Mouse (Mus musculus) liver, adult 2 months (tissue): Measurements from ENCODE around the gene Psg26. TPM values are rescaled to one million over a fixed set of nuclear protein-coding genes. Genes with fewer than 3 reads are reported as not detected.
"Not testable (repeated sequence)": the region's sequence is repeated elsewhere in the genome, so short reads cannot be mapped to it uniquely, and the experiment has no call there.

Source experiments
- DNase-seq: peaks from one replicate; pipeline ENCODE4 v3.0.0-alpha.2; 2011; ENCODE audit warnings: low read depth, low spot score; ENCODE audit errors: extremely low read depth
- H3K27ac ChIP-seq: fragments of 200-500 bp; replicated peaks from 2 replicates; pipeline ENCODE4 v1.5.1; 2012; ENCODE audit warnings: low read depth, mild to moderate bottlenecking, control low read depth, inconsistent platforms, low read length; ENCODE audit not compliant: insufficient read depth
- H3K27me3 ChIP-seq: fragments of 200-500 bp; 2 replicates; pipeline ENCODE4 v1.6.1; 2012; ENCODE audit warnings: mild to moderate bottlenecking, moderate library complexity, low read length, inconsistent platforms; ENCODE audit not compliant: control insufficient read depth, insufficient read depth
- H3K36me3 ChIP-seq: fragments of 200-500 bp; 2 replicates; pipeline ENCODE4 v1.6.1; 2012; ENCODE audit warnings: low read length, inconsistent platforms; ENCODE audit not compliant: control insufficient read depth, insufficient read depth
- H3K4me1 ChIP-seq: fragments of 200-500 bp; 2 replicates; pipeline ENCODE4 v1.6.1; 2011; ENCODE audit warnings: low read length; ENCODE audit not compliant: control insufficient read depth, insufficient read depth
- H3K4me3 ChIP-seq: fragments of 200-500 bp; 2 replicates; pipeline ENCODE4 v1.5.1; 2011; ENCODE audit warnings: low read depth, mild to moderate bottlenecking, control low read depth, low read length, moderate library complexity; ENCODE audit not compliant: insufficient read depth
- H3K79me2 ChIP-seq: fragments of 200-500 bp; 2 replicates; pipeline ENCODE4 v1.6.1; 2012; ENCODE audit warnings: inconsistent platforms, mild to moderate bottlenecking, low read length, moderate library complexity; ENCODE audit not compliant: control insufficient read depth, insufficient read depth
- H3K9ac ChIP-seq: fragments of 200-500 bp; 2 replicates; pipeline ENCODE4 v1.6.1; 2012; ENCODE audit warnings: low read depth, mild to moderate bottlenecking, control low read depth, inconsistent platforms, low read length
- CTCF ChIP-seq: fragments of 200-500 bp; IDR thresholded peaks from 2 replicates; pipeline ENCODE4 v1.5.1; 2011; ENCODE audit warnings: low read depth, low read length, control low read depth
- POLR2A ChIP-seq: fragments of 200-500 bp; IDR thresholded peaks from 2 replicates; pipeline ENCODE4 v1.6.1; 2011; ENCODE audit warnings: low read length, control low read depth; ENCODE audit not compliant: insufficient read depth; ENCODE audit errors: extremely low read depth
- WGBS: fragments of 180-500 bp; shearing (Covaris S2); methylation state at CpG from one replicate; pipeline ENCODE4 v1.1.7; 2018; 5-methylcytosine and 5-hydroxymethylcytosine counted together
- polyA plus RNA-seq: library from polyadenylated mRNA; depleted of rRNA; stranded (reverse); fragments of >200 nt; gene quantifications from 2 replicates; pipeline ENCODE4 v1.2.3, GENCODE M21; 2012; rRNA removed
- total RNA-seq: library from RNA; depleted of rRNA; stranded (reverse); fragments of >200 nt; gene quantifications from 2 replicates; pipeline ENCODE4 v1.2.3, GENCODE M21; 2014; rRNA removed

Psg26 gene
- total and polyA plus RNA-seq, 2 experiments, result not detected

DNA sequence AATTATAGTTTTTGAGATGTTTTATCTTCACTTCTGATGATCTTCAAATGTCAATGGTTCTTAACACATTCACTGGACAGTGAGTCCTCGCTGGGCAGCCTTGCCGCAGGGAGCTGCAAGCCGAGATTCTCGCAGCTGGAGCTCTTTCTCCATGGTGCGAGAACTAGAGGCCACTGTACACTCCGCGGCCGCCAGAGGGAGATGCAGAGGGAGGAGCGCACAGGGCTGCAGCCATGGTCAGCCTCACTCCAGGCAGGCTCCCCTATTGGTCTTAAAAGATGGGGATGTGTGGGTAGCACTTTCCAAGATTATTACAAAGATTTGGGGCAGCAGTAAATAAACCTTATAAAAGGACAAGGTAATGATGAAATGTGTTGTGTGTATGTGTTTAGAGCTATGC lies 27.5 kb upstream of the Psg26 start:
- 22% methylated on average over 9 of the region's 9 CpGs for WGBS
- H3K36me3 ChIP-seq, result no peaks in the 10 kb centered on the region
- H3K4me1 ChIP-seq, result no peaks in the 10 kb centered on the region
- H3K9ac ChIP-seq, result no peak overlapping the region
- peak; percentile 35; the same call in 1 of the 2 replicates for TF ChIP-seq CTCF
- TF ChIP-seq POLR2A, result no peak
- H3K79me2 ChIP-seq, result no peaks in the 10 kb centered on the region
- H3K27me3 ChIP-seq, result no peaks in the 10 kb centered on the region
- no peak overlapping the region for H3K4me3 ChIP-seq
- DNase-seq, result no peak
- no peak overlapping the region for H3K27ac ChIP-seq

DNA sequence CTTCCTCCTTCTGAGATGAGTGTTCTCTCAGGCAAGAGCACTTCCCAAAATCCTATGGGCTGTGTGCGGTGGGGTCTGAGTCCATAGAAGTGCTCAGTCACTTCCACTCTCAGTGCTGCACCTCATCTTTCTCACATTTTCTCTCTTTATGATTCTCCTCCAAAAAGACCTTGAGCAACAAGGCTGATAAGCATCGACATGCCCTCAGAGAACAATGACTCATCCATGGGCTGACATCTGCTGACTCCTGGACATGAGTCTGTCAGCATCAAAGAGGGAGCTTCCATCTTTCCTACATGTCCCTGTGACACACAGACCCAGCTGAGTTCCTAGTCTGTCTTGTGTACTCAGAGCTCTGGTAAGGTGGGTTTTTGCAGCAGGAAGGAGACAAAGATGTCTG lies 52.0 kb downstream of the Psg26 start, which contains the start of gene Psg28:
Gene Psg28, minus strand, starts transcription at position 101 of the 400 bp plus-strand sequence.
- DNase-seq, H3K4me1 ChIP-seq, H3K4me3 ChIP-seq, H3K79me2 ChIP-seq, H3K9ac ChIP-seq, H3K27ac ChIP-seq, H3K27me3 ChIP-seq, H3K36me3 ChIP-seq: not testable (repeated sequence)
- 70% methylated on average over 2 of the region's 2 CpGs for WGBS

Other genes with a start within 250 kb of the Psg26 start
- gene Mill1, start 238.8 kb downstream of the Psg26 start, total RNA-seq, result not detected in 2 replicates
- not detected in 2 replicates for gene Mill1, start 238.8 kb downstream of the Psg26 start, polyA plus RNA-seq
- gene Psg18, start 129.2 kb downstream of the Psg26 start, total RNA-seq, result not detected in 2 replicates
- not detected in 2 replicates for gene Psg18, start 129.2 kb downstream of the Psg26 start, polyA plus RNA-seq
- not detected in 2 replicates for gene Psg28, start 52.1 kb downstream of the Psg26 start, total RNA-seq
- not detected in 2 replicates for gene Psg28, start 52.1 kb downstream of the Psg26 start, polyA plus RNA-seq
- not detected in 2 replicates for gene Psg25, start 48.1 kb upstream of the Psg26 start, total RNA-seq
- gene Psg25, start 48.1 kb upstream of the Psg26 start, polyA plus RNA-seq, result not detected in 2 replicates
- not detected in 2 replicates for gene Psg27, start 83.1 kb upstream of the Psg26 start, total RNA-seq
- not detected in 2 replicates for gene Psg27, start 83.1 kb upstream of the Psg26 start, polyA plus RNA-seq
- not detected in 2 replicates for gene Psg23, start 132.3 kb upstream of the Psg26 start, total RNA-seq
- gene Psg23, start 132.3 kb upstream of the Psg26 start, polyA plus RNA-seq, result not detected in 2 replicates
- gene Psg21, start 172.5 kb upstream of the Psg26 start, total RNA-seq, result not detected in 2 replicates
- not detected in 2 replicates for gene Psg21, start 172.5 kb upstream of the Psg26 start, polyA plus RNA-seq
- not detected in 2 replicates for gene Psg20, start 202.0 kb upstream of the Psg26 start, total RNA-seq
- not detected in 2 replicates for gene Psg20, start 202.0 kb upstream of the Psg26 start, polyA plus RNA-seq
- gene Psg22, start 233.9 kb upstream of the Psg26 start, total RNA-seq, result not detected in 2 replicates
- gene Psg22, start 233.9 kb upstream of the Psg26 start, polyA plus RNA-seq, result 0.04 TPM in 1 of 2 replicates, not detected in the other